Mouse (Mus musculus) myocyte (in vitro differentiated cells): ENCODE results near the gene Vwa8.

ENCODE experiments used
- CEBPB ChIP-seq: IDR thresholded peaks from 2 replicates; pipeline ENCODE4 v1.6.1; 2011; ENCODE audit warnings: mild to moderate bottlenecking, moderate library complexity; ENCODE audit not compliant: poor library complexity, insufficient read depth, severe bottlenecking
- MAX ChIP-seq: IDR thresholded peaks from one replicate; pipeline ENCODE4 v1.6.1; 2011; ENCODE audit warnings: low read depth, mild to moderate bottlenecking, control low read depth
- MYOD1 ChIP-seq, 3 experiments: IDR thresholded peaks; one replicate each; pipeline ENCODE4 v1.6.1; 2011; ENCODE audit warnings: control low read depth in 2 of 3, low read depth in 2 of 3, mild to moderate bottlenecking in 2 of 3, moderate library complexity in 1 of 3; ENCODE audit not compliant: insufficient read length in 2 of 3, control insufficient read depth in 1 of 3
- MYOG ChIP-seq, 3 experiments: IDR thresholded peaks; one replicate each; pipeline ENCODE4 v1.6.1; 2011; ENCODE audit warnings: control low read depth in 2 of 3, low read depth in 2 of 3, mild to moderate bottlenecking in 2 of 3; ENCODE audit not compliant: insufficient read length in 2 of 3, control insufficient read depth in 1 of 3, insufficient read depth in 1 of 3
- POLR2A ChIP-seq: IDR thresholded peaks from one replicate; pipeline ENCODE4 v1.6.1; 2011; ENCODE audit warnings: low read depth, mild to moderate bottlenecking, control low read depth, moderate library complexity; ENCODE audit not compliant: insufficient read length
- POLR2AphosphoS2 ChIP-seq: IDR thresholded peaks from one replicate; pipeline ENCODE4 v1.6.1; 2011; ENCODE audit warnings: low read depth, control low read depth; ENCODE audit not compliant: insufficient read length
- TCF12 ChIP-seq: IDR thresholded peaks from one replicate; pipeline ENCODE4 v1.6.1; 2011; ENCODE audit warnings: mild to moderate bottlenecking, control low read depth; ENCODE audit not compliant: poor library complexity, insufficient read depth, severe bottlenecking
- TCF3 ChIP-seq: IDR thresholded peaks from one replicate; pipeline ENCODE4 v1.6.1; 2011; ENCODE audit warnings: low read depth, control low read depth; ENCODE audit not compliant: insufficient read length
- USF1 ChIP-seq: IDR thresholded peaks from one replicate; pipeline ENCODE4 v1.6.1; 2011; ENCODE audit warnings: low read depth, mild to moderate bottlenecking, control low read depth, moderate library complexity

DNA sequence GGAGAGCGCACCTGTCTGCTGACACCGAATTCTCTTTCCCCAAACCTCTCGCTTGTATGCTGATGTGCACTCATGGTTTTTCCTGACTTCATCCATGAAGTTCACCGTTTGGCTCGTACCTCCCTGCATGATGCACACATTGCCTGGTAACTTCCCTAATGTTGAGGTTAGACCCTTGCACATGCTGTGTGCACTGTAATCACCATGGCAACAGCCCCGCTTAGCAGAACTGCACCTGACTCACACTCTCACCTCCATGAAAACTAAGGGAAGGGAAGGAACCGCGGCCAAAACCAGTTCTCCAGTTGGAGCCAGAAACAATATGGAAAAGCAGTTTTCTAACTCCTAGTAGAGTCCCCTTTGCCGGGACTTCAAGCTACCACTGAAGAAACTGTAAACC, 294.8 kb downstream of the Vwa8 start:
- TF ChIP-seq CEBPB (no peak), POLR2A (no peak), MYOG (IDR thresholded peaks at IDR 0.05; ENCODE audit: control insufficient read depth in 1 of 3, insufficient read depth in 1 of 3, insufficient read length in 2 of 3, low read depth in 2 of 3) (no peak), USF1 (no peak), TCF3 (no peak), TCF12 (no peak), POLR2AphosphoS2 (no peak), MAX (no peak), MYOD1 (IDR thresholded peaks at IDR 0.05; ENCODE audit: control insufficient read depth in 1 of 3, insufficient read length in 2 of 3, low read depth in 2 of 3) (no peak)
